Mouse (Mus musculus): Measurements from ENCODE around the gene Marveld3.

DNA sequence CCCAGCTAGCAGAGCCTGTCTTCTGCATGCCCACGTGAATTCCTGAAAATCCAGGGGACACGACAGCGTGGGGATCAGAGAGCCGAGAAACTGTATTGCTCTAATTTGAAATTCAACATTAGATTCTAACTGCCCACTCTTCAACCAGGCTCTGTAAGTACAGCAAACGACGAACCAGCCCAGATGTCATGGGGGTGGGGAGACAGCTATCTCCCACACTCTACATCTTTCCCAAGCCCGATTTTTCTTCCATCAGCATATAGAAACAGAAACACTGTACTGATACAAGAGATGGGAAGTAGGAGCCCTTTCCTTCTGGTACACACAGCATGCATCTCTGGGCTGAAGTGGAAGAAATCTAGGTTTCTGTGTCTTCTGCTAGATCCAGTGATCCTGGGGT, 9.8 kb downstream of the Marveld3 start:
- no peak for TF ChIP-seq CTCF (IDR thresholded peaks at IDR 0.05; ENCODE audit: borderline replicate concordance, extremely low read depth, insufficient read depth, insufficient read length)
- TF ChIP-seq POLR2A (IDR thresholded peaks at IDR 0.05; ENCODE audit: borderline replicate concordance, extremely low read depth, insufficient read depth, insufficient read length, poor library complexity, severe bottlenecking), result no peak

All from brain, embryonic 14.5 days (tissue).